Mouse (Mus musculus) liver, postnatal 0 days (tissue): ENCODE measurements at regions not wholly inside any gene's neighbourhood (a gene's known extent, or its start where the extent isn't known, plus 50 kb on each side); places are given as distances from the start of the nearest gene placed in this dataset.

Experiments used
- ATAC-seq: fragments of 200-750 bp; cut with Nextera tagmentation; 2 replicates; pipeline ENCODE4 v1.8.0; 2017; ENCODE audit warnings: mild to moderate bottlenecking, moderate library complexity
- DNase-seq: peaks from one replicate; pipeline ENCODE4 v3.0.0-alpha.2; 2016
- H3K27ac ChIP-seq: fragments of 300-500 bp; sonication (generic); 2 replicates; pipeline ENCODE4 v1.5.1; 2014; ENCODE audit warnings: antibody characterized with exemption, moderate library complexity, mild to moderate bottlenecking, low read depth
- H3K27me3 ChIP-seq: fragments of 300-500 bp; sonication (generic); 2 replicates; pipeline ENCODE4 v1.6.1; 2014; ENCODE audit warnings: low read length, control low read depth, mixed read lengths; ENCODE audit not compliant: insufficient read depth
- H3K36me3 ChIP-seq: fragments of 300-500 bp; sonication (generic); replicated peaks from 2 replicates; pipeline ENCODE4 v1.6.1; 2014; ENCODE audit warnings: mild to moderate bottlenecking, control low read depth, low read length, moderate library complexity, mixed read lengths; ENCODE audit not compliant: insufficient read depth
- H3K4me1 ChIP-seq: fragments of 300-500 bp; sonication (generic); 2 replicates; pipeline ENCODE4 v1.6.1; 2014; ENCODE audit warnings: antibody characterized with exemption, mild to moderate bottlenecking, control low read depth; ENCODE audit not compliant: insufficient read depth
- H3K4me2 ChIP-seq: fragments of 300-500 bp; sonication (generic); 2 replicates; pipeline ENCODE4 v1.6.1; 2014; ENCODE audit warnings: low read depth, mild to moderate bottlenecking, low read length, moderate library complexity, mixed read lengths
- H3K4me3 ChIP-seq: fragments of 300-500 bp; sonication (generic); 2 replicates; pipeline ENCODE4 v1.5.1; 2014; ENCODE audit warnings: low read depth, low read length
- H3K9ac ChIP-seq: fragments of 300-500 bp; sonication (generic); replicated peaks from 2 replicates; pipeline ENCODE4 v1.6.1; 2014; ENCODE audit warnings: mild to moderate bottlenecking, moderate library complexity
- H3K9me3 ChIP-seq: fragments of 300-500 bp; sonication (generic); 2 replicates; pipeline ENCODE4 v1.6.1; 2016; ENCODE audit warnings: mild to moderate bottlenecking, control low read depth, low read length, mixed read lengths
- CTCF ChIP-seq: sonication (generic); IDR thresholded peaks from 2 replicates; pipeline ENCODE4 v1.5.1; 2016; ENCODE audit warnings: antibody characterized with exemption, low read depth
- EP300 ChIP-seq: IDR thresholded peaks from 2 replicates; pipeline ENCODE4 v1.6.1; 2016; ENCODE audit warnings: antibody characterized with exemption, low read depth, mild to moderate bottlenecking
- WGBS: fragments of 180-500 bp; shearing (Covaris S2); extraction: QIAGEN DNeasy Blood & Tissue Kit; methylation state at CpG from one replicate; pipeline ENCODE4 v1.1.7; 2014; ENCODE audit not compliant: insufficient replicate concordance; 5-methylcytosine and 5-hydroxymethylcytosine counted together

- no peak overlapping the region for H3K4me3 ChIP-seq
- no peaks in the 10 kb centered on the region for H3K27me3 ChIP-seq
- 52% methylated on average over 11 of the region's 11 CpGs for WGBS
- H3K9me3 ChIP-seq = no peaks in the 10 kb centered on the region
- H3K4me2 ChIP-seq = no peak overlapping the region
- ATAC-seq (peak; percentile 72), DNase-seq (no peak)
- no peaks in the 10 kb centered on the region for H3K36me3 ChIP-seq
- 0 out of 2 replicates have a peak, but pooled peaks cover 6% of the 10 kb centered on the region for H3K4me1 ChIP-seq
- no peak overlapping the region for H3K27ac ChIP-seq
- peak; percentile 37; the same call in 1 of the 2 replicates for TF ChIP-seq EP300
- no peak for TF ChIP-seq CTCF
- H3K9ac ChIP-seq = no peak overlapping the region
These were observed 55.1 kb upstream of the Xpr1 start for GRCm38 (mm10) chr1:155472112-155472955.

- H3K4me2 ChIP-seq = no peak overlapping the region
- 0 out of 2 replicates have a peak, but pooled peaks cover 6% of the 10 kb centered on the region for H3K4me1 ChIP-seq
- H3K9ac ChIP-seq = no peak overlapping the region
- H3K27me3 ChIP-seq = no peaks in the 10 kb centered on the region
- no peaks in the 10 kb centered on the region for H3K9me3 ChIP-seq
- no peak for ATAC-seq
- no peak overlapping the region for H3K27ac ChIP-seq
- no peaks in the 10 kb centered on the region for H3K36me3 ChIP-seq
- TF ChIP-seq CTCF = no peak
- no peak for TF ChIP-seq EP300
- no peak for DNase-seq
- H3K4me3 ChIP-seq = no peak overlapping the region
- 80% methylated on average over 5 of the region's 5 CpGs for WGBS
These were observed 55.9 kb upstream of the Xpr1 start for GRCm38 (mm10) chr1:155472956-155473646.

- ATAC-seq = no peak
- no peak for DNase-seq
- no peak overlapping the region for H3K9ac ChIP-seq
- no peaks in the 10 kb centered on the region for H3K36me3 ChIP-seq
- H3K4me2 ChIP-seq = no peak overlapping the region
- H3K27ac ChIP-seq = no peak overlapping the region
- H3K4me1 ChIP-seq = 0 out of 2 replicates have a peak, but pooled peaks cover 6% of the 10 kb centered on the region
- no peaks in the 10 kb centered on the region for H3K27me3 ChIP-seq
- H3K9me3 ChIP-seq = no peaks in the 10 kb centered on the region
- H3K4me3 ChIP-seq = no peak overlapping the region
- WGBS = 25% methylated on average over 2 of the region's 2 CpGs
- no peak for TF ChIP-seq CTCF
- no peak for TF ChIP-seq EP300
These were observed 57.8 kb upstream of the Xpr1 start for GRCm38 (mm10) chr1:155474973-155475372.

DNA sequence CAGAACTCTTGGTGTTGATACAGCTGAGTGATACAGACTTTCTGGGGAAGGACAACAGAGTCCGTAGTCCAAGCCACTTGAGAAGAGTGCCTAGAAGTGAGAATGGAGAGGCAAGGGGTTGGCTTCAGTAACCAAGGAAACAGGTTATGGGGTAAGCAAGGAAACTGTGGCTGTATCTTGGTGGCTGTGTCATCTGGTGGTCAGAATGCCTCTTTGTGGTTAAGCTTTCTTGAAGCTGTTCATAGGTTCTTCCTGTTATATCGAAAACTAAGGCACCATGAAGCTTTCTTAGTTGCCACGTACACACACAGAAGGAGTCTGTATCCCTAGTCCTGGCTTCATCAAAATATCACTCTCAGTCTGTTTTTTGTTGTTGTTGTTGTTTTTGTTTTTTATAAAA lies 59.0 kb upstream of the Xpr1 start:
- H3K4me3 ChIP-seq = no peak overlapping the region
- H3K27me3 ChIP-seq = no peaks in the 10 kb centered on the region
- ATAC-seq (no peak), DNase-seq (no peak)
- H3K4me1 ChIP-seq = 0 out of 2 replicates have a peak, but pooled peaks cover 5% of the 10 kb centered on the region
- WGBS = 25% methylated on average over 3 of the region's 3 CpGs
- no peak overlapping the region for H3K4me2 ChIP-seq
- TF ChIP-seq EP300 = no peak
- H3K27ac ChIP-seq = no peak overlapping the region
- no peaks in the 10 kb centered on the region for H3K36me3 ChIP-seq
- H3K9me3 ChIP-seq = no peaks in the 10 kb centered on the region
- no peak overlapping the region for H3K9ac ChIP-seq

GRCm38 (mm10) chr1:155482148-155482547 lies 64.9 kb upstream of the Xpr1 start:
- DNase-seq = no peak
- H3K36me3 ChIP-seq = no peaks in the 10 kb centered on the region
- WGBS = 40% methylated on average over 9 of the region's 9 CpGs
- H3K4me3 ChIP-seq = no peak overlapping the region
- no peaks in the 10 kb centered on the region for H3K9me3 ChIP-seq
- ATAC-seq = no peak
- TF ChIP-seq CTCF (no peak), EP300 (no peak)
- H3K27ac ChIP-seq = no peak overlapping the region
- no peaks in the 10 kb centered on the region for H3K27me3 ChIP-seq
- H3K9ac ChIP-seq = no peak overlapping the region
- H3K4me2 ChIP-seq = no peak overlapping the region
- H3K4me1 ChIP-seq = no peaks in the 10 kb centered on the region

GRCm38 (mm10) chr1:155482760-155483159 lies 65.5 kb upstream of the Xpr1 start:
- 86% methylated on average over 5 of the region's 5 CpGs for WGBS
- H3K27ac ChIP-seq = no peak overlapping the region
- no peak overlapping the region for H3K4me2 ChIP-seq
- no peaks in the 10 kb centered on the region for H3K36me3 ChIP-seq
- no peak overlapping the region for H3K9ac ChIP-seq
- H3K4me1 ChIP-seq = no peaks in the 10 kb centered on the region
- no peak overlapping the region for H3K4me3 ChIP-seq
- no peak for TF ChIP-seq CTCF
- no peak for TF ChIP-seq EP300
- H3K9me3 ChIP-seq = no peaks in the 10 kb centered on the region
- no peaks in the 10 kb centered on the region for H3K27me3 ChIP-seq
- no peak for ATAC-seq
- DNase-seq = no peak
